Mouse (Mus musculus): ENCODE measurements at regions not wholly inside any gene's neighbourhood (a gene's known extent, or its start where the extent isn't known, plus 50 kb on each side); places are given as distances from the start of the nearest gene placed in this dataset.
"Not testable (repeated sequence)": the region's sequence is repeated elsewhere in the genome, so short reads cannot be mapped to it uniquely, and the experiment has no call there.

DNA sequence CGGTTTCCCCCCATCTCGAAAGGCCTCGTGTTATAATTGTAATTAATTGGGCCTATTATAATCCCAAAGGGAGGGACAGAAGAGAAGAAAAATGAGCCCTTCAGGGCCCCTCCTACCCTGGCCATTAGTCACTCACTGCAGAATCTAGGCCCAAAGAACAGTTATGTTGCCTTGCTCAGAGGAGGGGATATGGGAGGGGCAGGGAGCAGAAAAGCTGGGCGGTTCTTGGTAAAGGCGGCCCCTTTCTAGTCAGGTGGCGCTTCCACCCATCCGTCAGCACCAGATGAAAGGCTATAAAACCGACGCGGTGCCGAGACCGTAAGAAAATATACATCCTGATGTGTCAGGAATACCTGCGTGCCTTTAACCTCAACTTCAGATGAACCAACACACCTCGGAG lies 350.9 kb upstream of the Zfp703 start:
- ATAC-seq (replicated peaks; ENCODE audit: insufficient number of reproducible peaks, low FRiP score, low TSS enrichment, low read depth) (peak; percentile 12; the same call in 1 of the 2 replicates), DNase-seq (ENCODE audit: low spot score) (no peak)
- 85% methylated on average over 14 of the region's 14 CpGs for WGBS
- Histone ChIP-seq H3K4me3 (ENCODE audit: low read depth, low read length) (no peak overlapping the region), H3K36me3 (replicated peaks; ENCODE audit: control insufficient read depth, insufficient read depth, low read depth, low read length) (no peaks in the 10 kb centered on the region), H3K27ac (replicated peaks; ENCODE audit: low read depth, low read length) (no peak overlapping the region), H3K27me3 (ENCODE audit: control insufficient read depth, insufficient read depth, low read length) (no peaks in the 10 kb centered on the region), H3K9me3 (replicated peaks; ENCODE audit: control insufficient read depth, low read length) (no peaks in the 10 kb centered on the region), H3K4me2 (ENCODE audit: low read depth, low read length) (no peak overlapping the region), H3K4me1 (ENCODE audit: control insufficient read depth, insufficient read depth, low read length) (peaks cover 3% of the 10 kb centered on the region; the same call in 1 of the 2 replicates), H3K9ac (replicated peaks; ENCODE audit: low read length) (no peak overlapping the region)

DNA sequence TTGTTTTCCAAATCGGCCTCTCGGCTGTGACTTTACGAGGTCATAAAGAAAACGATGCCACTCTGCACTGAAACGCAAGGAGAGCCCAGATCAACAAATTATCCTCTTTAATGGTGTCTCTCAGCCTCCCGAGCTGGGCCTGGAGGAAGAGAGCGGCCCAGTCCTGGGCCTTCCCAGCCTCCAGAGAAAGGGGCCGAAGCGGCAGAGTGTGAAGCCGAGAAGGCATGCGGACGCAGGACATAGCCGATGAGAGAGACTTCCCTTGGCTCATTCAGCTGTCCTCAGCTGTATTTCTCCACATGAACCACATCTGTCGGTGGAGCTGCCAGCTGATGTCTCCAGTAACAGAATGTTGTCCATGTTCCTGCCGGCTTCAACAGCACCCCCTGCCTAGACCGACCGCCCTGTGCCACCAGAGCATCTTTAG lies 350.5 kb upstream of the Zfp703 start:
- H3K9me3 ChIP-seq (replicated peaks; ENCODE audit: control insufficient read depth, low read length), result no peaks in the 10 kb centered on the region
- no peak overlapping the region for H3K4me2 ChIP-seq (ENCODE audit: low read depth, low read length)
- H3K27ac ChIP-seq (replicated peaks; ENCODE audit: low read depth, low read length), result no peak overlapping the region
- H3K4me1 ChIP-seq (ENCODE audit: control insufficient read depth, insufficient read depth, low read length), result peaks cover 3% of the 10 kb centered on the region; the same call in 1 of the 2 replicates
- 67% methylated on average over 17 of the region's 17 CpGs for WGBS
- no peak overlapping the region for H3K9ac ChIP-seq (replicated peaks; ENCODE audit: low read length)
- no peak for DNase-seq (ENCODE audit: low spot score)
- no peak for ATAC-seq (replicated peaks; ENCODE audit: insufficient number of reproducible peaks, low FRiP score, low TSS enrichment, low read depth)
- no peak overlapping the region for H3K4me3 ChIP-seq (ENCODE audit: low read depth, low read length)
- no peaks in the 10 kb centered on the region for H3K36me3 ChIP-seq (replicated peaks; ENCODE audit: control insufficient read depth, insufficient read depth, low read depth, low read length)
- H3K27me3 ChIP-seq (ENCODE audit: control insufficient read depth, insufficient read depth, low read length), result no peaks in the 10 kb centered on the region

DNA sequence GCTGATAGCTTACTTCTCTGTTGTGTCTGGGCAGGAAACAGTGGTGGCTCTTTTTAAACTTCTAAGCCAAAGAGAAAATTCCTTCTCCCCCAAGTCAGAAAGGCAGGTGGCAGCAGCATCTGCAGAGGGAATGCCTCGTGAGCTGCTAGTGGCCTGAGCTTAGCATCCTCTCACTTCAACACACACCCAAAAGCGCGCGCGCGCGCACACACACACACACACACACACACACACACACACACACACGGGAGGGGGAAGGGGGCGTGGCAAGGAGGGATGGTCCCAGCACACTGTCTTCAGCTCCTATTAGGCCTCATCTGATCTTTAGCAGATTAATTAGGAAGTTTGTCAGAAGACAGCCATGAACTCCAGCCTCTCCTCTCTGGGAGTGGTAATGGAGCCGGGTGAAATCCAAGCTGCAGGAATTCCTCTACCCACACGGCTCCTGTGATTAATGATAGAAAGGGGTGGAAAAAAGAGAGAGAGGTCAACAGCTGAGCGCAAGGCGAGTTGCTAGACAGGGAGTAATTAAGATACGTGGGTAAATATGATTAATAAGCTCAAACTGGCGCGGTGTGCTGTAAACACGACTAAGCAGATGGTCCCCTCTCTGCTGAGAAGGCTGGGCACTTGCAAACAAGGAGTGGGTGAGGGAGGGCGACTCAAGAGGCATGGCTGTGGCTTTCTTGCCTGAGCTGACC lies 349.8 kb upstream of the Zfp703 start:
- no peak overlapping the region for H3K4me2 ChIP-seq (ENCODE audit: low read depth, low read length)
- ATAC-seq (replicated peaks; ENCODE audit: insufficient number of reproducible peaks, low FRiP score, low TSS enrichment, low read depth), result no peak

GRCm38 (mm10) chr8:26630544-26630943 lies 346.6 kb upstream of the Zfp703 start:
- DNase-seq (ENCODE audit: low spot score), result no peak
- H3K4me3 ChIP-seq (ENCODE audit: low read depth, low read length), result no peak overlapping the region
- H3K4me1 ChIP-seq (ENCODE audit: control insufficient read depth, insufficient read depth, low read length), result peaks cover 3% of the 10 kb centered on the region; the same call in 1 of the 2 replicates
- H3K9me3 ChIP-seq (replicated peaks; ENCODE audit: control insufficient read depth, low read length), result no peaks in the 10 kb centered on the region
- 85% methylated on average over 2 of the region's 2 CpGs for WGBS
- no peak overlapping the region for H3K4me2 ChIP-seq (ENCODE audit: low read depth, low read length)
- H3K36me3 ChIP-seq (replicated peaks; ENCODE audit: control insufficient read depth, insufficient read depth, low read depth, low read length), result no peaks in the 10 kb centered on the region
- no peak for ATAC-seq (replicated peaks; ENCODE audit: insufficient number of reproducible peaks, low FRiP score, low TSS enrichment, low read depth)
- no peak overlapping the region for H3K27ac ChIP-seq (replicated peaks; ENCODE audit: low read depth, low read length)
- no peaks in the 10 kb centered on the region for H3K27me3 ChIP-seq (ENCODE audit: control insufficient read depth, insufficient read depth, low read length)
- no peak overlapping the region for H3K9ac ChIP-seq (replicated peaks; ENCODE audit: low read length)

More for the DNA sequence above, 349.8 kb upstream of the Zfp703 start:
- H3K36me3 ChIP-seq (replicated peaks; ENCODE audit: control insufficient read depth, insufficient read depth, low read depth, low read length), result no peaks in the 10 kb centered on the region
- H3K9me3 ChIP-seq (replicated peaks; ENCODE audit: control insufficient read depth, low read length), result no peaks in the 10 kb centered on the region
- H3K9ac ChIP-seq (replicated peaks; ENCODE audit: low read length), result no peak overlapping the region
- H3K4me3 ChIP-seq (ENCODE audit: low read depth, low read length), result no peak overlapping the region
- peak; percentile 35 for DNase-seq (ENCODE audit: low spot score)
- WGBS, result 59% methylated on average over 17 of the region's 18 CpGs
- H3K27ac ChIP-seq (replicated peaks; ENCODE audit: low read depth, low read length), result no peak overlapping the region
- peaks cover 3% of the 10 kb centered on the region; the same call in 1 of the 2 replicates for H3K4me1 ChIP-seq (ENCODE audit: control insufficient read depth, insufficient read depth, low read length)
- H3K27me3 ChIP-seq (ENCODE audit: control insufficient read depth, insufficient read depth, low read length), result no peaks in the 10 kb centered on the region

- Histone ChIP-seq H3K4me1 (ENCODE audit: control insufficient read depth, insufficient read depth, low read length) (no peaks in the 10 kb centered on the region), H3K36me3 (replicated peaks; ENCODE audit: control insufficient read depth, insufficient read depth, low read depth, low read length) (no peaks in the 10 kb centered on the region), H3K27ac (replicated peaks; ENCODE audit: low read depth, low read length) (no peak overlapping the region), H3K4me2 (ENCODE audit: low read depth, low read length) (no peak overlapping the region), H3K9me3 (replicated peaks; ENCODE audit: control insufficient read depth, low read length) (no peaks in the 10 kb centered on the region), H3K27me3 (ENCODE audit: control insufficient read depth, insufficient read depth, low read length) (no peaks in the 10 kb centered on the region), H3K9ac (replicated peaks; ENCODE audit: low read length) (no peak overlapping the region), H3K4me3 (ENCODE audit: low read depth, low read length) (no peak overlapping the region)
- ATAC-seq (replicated peaks; ENCODE audit: insufficient number of reproducible peaks, low FRiP score, low TSS enrichment, low read depth), result no peak
- no peak for DNase-seq (ENCODE audit: low spot score)
- 74% methylated on average over 1 of the region's 1 CpGs for WGBS
Observed at GRCm38 (mm10) chr8:26635701-26636100, 341.4 kb upstream of the Zfp703 start.

GRCm38 (mm10) chr8:26645375-26645774 lies 331.8 kb upstream of the Zfp703 start:
- ATAC-seq (replicated peaks; ENCODE audit: insufficient number of reproducible peaks, low FRiP score, low TSS enrichment, low read depth); H3K27me3 ChIP-seq (ENCODE audit: control insufficient read depth, insufficient read depth, low read length); H3K36me3 ChIP-seq (replicated peaks; ENCODE audit: control insufficient read depth, insufficient read depth, low read depth, low read length); H3K4me2 ChIP-seq (ENCODE audit: low read depth, low read length); DNase-seq (ENCODE audit: low spot score); H3K27ac ChIP-seq (replicated peaks; ENCODE audit: low read depth, low read length); H3K4me1 ChIP-seq (ENCODE audit: control insufficient read depth, insufficient read depth, low read length); H3K9me3 ChIP-seq (replicated peaks; ENCODE audit: control insufficient read depth, low read length); H3K9ac ChIP-seq (replicated peaks; ENCODE audit: low read length); H3K4me3 ChIP-seq (ENCODE audit: low read depth, low read length): not testable (repeated sequence)
- 76% methylated on average over 7 of the region's 7 CpGs for WGBS

DNA sequence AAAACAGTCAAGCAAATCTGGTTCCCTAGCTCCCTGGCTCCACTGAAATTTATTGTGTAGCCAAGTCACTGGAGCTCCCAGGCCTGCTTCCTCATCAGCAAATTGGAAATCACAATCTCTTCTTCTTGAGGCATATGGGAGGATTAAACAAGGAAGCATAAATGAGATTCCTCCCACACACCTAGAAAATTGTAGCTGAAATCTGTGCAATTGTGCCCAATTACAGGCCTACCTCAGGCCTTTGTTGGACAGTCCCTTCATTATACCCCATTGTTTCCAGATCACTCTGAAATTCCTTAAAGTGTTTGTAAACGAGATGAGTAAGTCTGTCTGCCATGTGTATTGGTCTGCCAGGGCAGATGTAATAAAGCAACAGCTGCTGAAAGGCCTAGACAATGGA lies 326.8 kb upstream of the Zfp703 start:
- no peaks in the 10 kb centered on the region for H3K4me1 ChIP-seq (ENCODE audit: control insufficient read depth, insufficient read depth, low read length)
- ATAC-seq (replicated peaks; ENCODE audit: insufficient number of reproducible peaks, low FRiP score, low TSS enrichment, low read depth) (no peak), DNase-seq (ENCODE audit: low spot score) (no peak)
- no peaks in the 10 kb centered on the region for H3K9me3 ChIP-seq (replicated peaks; ENCODE audit: control insufficient read depth, low read length)
- no peak overlapping the region for H3K4me2 ChIP-seq (ENCODE audit: low read depth, low read length)
- no peaks in the 10 kb centered on the region for H3K36me3 ChIP-seq (replicated peaks; ENCODE audit: control insufficient read depth, insufficient read depth, low read depth, low read length)
- H3K27me3 ChIP-seq (ENCODE audit: control insufficient read depth, insufficient read depth, low read length), result no peaks in the 10 kb centered on the region
- no peak overlapping the region for H3K4me3 ChIP-seq (ENCODE audit: low read depth, low read length)
- H3K9ac ChIP-seq (replicated peaks; ENCODE audit: low read length), result no peak overlapping the region
- no peak overlapping the region for H3K27ac ChIP-seq (replicated peaks; ENCODE audit: low read depth, low read length)
- 56% methylated on average over 1 of the region's 1 CpGs for WGBS

DNA sequence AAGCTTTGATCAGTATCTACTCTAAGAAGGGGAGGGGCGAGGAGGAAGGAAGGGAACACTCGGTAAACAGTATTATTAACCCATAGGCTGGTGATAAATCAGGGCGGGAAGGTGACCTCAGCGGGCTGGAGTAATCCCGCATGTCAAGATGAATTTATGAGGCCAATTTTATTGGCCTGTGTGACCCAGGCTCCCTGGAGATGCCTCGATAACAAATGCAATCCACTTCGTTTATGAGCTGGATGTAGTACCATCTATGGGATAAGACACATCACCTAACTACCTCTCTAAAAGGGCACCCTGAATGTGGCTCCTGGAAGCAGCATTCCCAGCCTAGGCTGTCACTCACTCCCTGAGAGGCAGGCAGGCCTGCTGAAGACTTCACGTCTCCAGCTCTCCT lies 321.2 kb upstream of the Zfp703 start:
- H3K9me3 ChIP-seq (replicated peaks; ENCODE audit: control insufficient read depth, low read length), result no peaks in the 10 kb centered on the region
- H3K9ac ChIP-seq (replicated peaks; ENCODE audit: low read length), result no peak overlapping the region
- no peaks in the 10 kb centered on the region for H3K36me3 ChIP-seq (replicated peaks; ENCODE audit: control insufficient read depth, insufficient read depth, low read depth, low read length)
- H3K27me3 ChIP-seq (ENCODE audit: control insufficient read depth, insufficient read depth, low read length), result no peaks in the 10 kb centered on the region
- no peak overlapping the region for H3K4me2 ChIP-seq (ENCODE audit: low read depth, low read length)
- ATAC-seq (replicated peaks; ENCODE audit: insufficient number of reproducible peaks, low FRiP score, low TSS enrichment, low read depth) (no peak), DNase-seq (ENCODE audit: low spot score) (no peak)
- H3K4me3 ChIP-seq (ENCODE audit: low read depth, low read length), result no peak overlapping the region
- no peak overlapping the region for H3K27ac ChIP-seq (replicated peaks; ENCODE audit: low read depth, low read length)
- WGBS, result 69% methylated on average over 8 of the region's 8 CpGs
- H3K4me1 ChIP-seq (ENCODE audit: control insufficient read depth, insufficient read depth, low read length), result no peaks in the 10 kb centered on the region

Measured in embryonic facial prominence, embryonic 11.5 days (tissue).